Comparison of ENCODE assay signal across 9 mouse cellular contexts in the genomic region with DNA sequence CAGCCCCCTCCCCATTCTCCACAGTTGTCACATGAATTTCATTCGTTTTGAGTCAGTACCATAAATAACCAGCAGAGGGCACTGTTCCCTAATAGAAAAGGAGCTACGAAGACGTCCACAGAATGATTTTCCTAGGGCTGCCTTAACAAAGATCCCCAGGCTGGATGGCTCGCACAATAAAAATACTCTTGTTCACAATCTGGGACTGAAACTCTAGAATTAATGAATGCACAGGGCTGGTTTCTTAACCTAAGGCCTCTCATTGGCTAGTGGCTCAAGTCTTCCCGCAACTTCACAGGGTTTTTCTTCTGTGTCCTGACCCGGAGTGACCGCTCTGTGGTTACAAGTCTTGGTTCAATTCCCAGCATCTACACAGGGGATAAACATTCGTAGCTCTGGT. TPM values are rescaled to one million over a fixed set of nuclear protein-coding genes. Genes with fewer than 3 reads are reported as not detected.
DNase-seq lines count a peak whose midpoint lies in the region; ATAC-seq lines count a peak whose summit lies in the region.
"Had no signal": no experiment of that assay in that cellular context is flagged by ENCODE, and none has a peak within 500 bp of the region (broad histone marks: within the 10 kb centered on the region; RNA-seq: fewer than 3 reads in every experiment).

No protein-coding gene starts in this region.

- no peaks in the 10 kb centered on the region for H3K9me3 ChIP-seq in heart, embryonic 11.5 days (replicated peaks; ENCODE audit: control insufficient read depth, low read length)
- H3K9me3 ChIP-seq in forebrain, embryonic 14.5 days (replicated peaks; ENCODE audit: control insufficient read depth, low read length), result no peaks in the 10 kb centered on the region
- no peaks in the 10 kb centered on the region for H3K9me3 ChIP-seq in midbrain, embryonic 16.5 days (replicated peaks; ENCODE audit: control insufficient read depth, low read length, poor library complexity, severe bottlenecking)

- peaks cover 13% of the 10 kb centered on the region; the same call in 1 of the 2 replicates for H3K4me1 ChIP-seq in heart, embryonic 11.5 days (ENCODE audit: control insufficient read depth, insufficient read depth, low read length)
- no peaks in the 10 kb centered on the region for H3K4me1 ChIP-seq in forebrain, embryonic 14.5 days (ENCODE audit: control insufficient read depth, insufficient read depth, low read length)
- H3K4me1 ChIP-seq in midbrain, embryonic 16.5 days (ENCODE audit: control insufficient read depth, insufficient read depth, low read length), result no peaks in the 10 kb centered on the region; the same call in 1 of the 2 replicates

- no peak overlapping the region for H3K4me3 ChIP-seq in heart, embryonic 11.5 days (ENCODE audit: low read depth, low read length)
- H3K4me3 ChIP-seq in forebrain, embryonic 14.5 days (ENCODE audit: low read depth, low read length), result no peak overlapping the region
- no peak overlapping the region for H3K4me3 ChIP-seq in midbrain, embryonic 16.5 days (ENCODE audit: low read depth, low read length)

- WGBS in heart, embryonic 11.5 days (ENCODE audit: insufficient replicate concordance), result 39% methylated on average over 8 of the region's 8 CpGs
- 36% methylated on average over 8 of the region's 8 CpGs for WGBS in forebrain, embryonic 14.5 days
- WGBS in midbrain, embryonic 16.5 days, result 36% methylated on average over 8 of the region's 8 CpGs

- peaks cover 5% of the 10 kb centered on the region for H3K27me3 ChIP-seq in heart, embryonic 11.5 days (ENCODE audit: control insufficient read depth, insufficient read depth, low read length)
- H3K27me3 ChIP-seq in forebrain, embryonic 14.5 days (replicated peaks; ENCODE audit: control insufficient read depth, insufficient read depth, low read length), result 0 out of 2 replicates have a peak, but pooled peaks cover 4% of the 10 kb centered on the region
- peaks cover 12% of the 10 kb centered on the region for H3K27me3 ChIP-seq in midbrain, embryonic 16.5 days (ENCODE audit: control insufficient read depth, insufficient read depth, low read depth, low read length)

- H3K27ac ChIP-seq in heart, embryonic 11.5 days (ENCODE audit: low read depth, low read length), result no peak overlapping the region
- no peak overlapping the region for H3K27ac ChIP-seq in forebrain, embryonic 14.5 days (ENCODE audit: low read depth, low read length)
- H3K27ac ChIP-seq in midbrain, embryonic 16.5 days (ENCODE audit: low read length), result peak overlapping the region; percentile 10; the same call in 1 of the 2 replicates

- peak; percentile 86 for DNase-seq in heart, adult 8-10 months (ENCODE audit: low spot score)
- DNase-seq in brain, embryonic 18.5 days (ENCODE audit: low read depth, low spot score), result peak; percentile 46
- peak; percentile 93 for DNase-seq in forebrain, embryonic 14.5 days (ENCODE audit: low spot score)
- DNase-seq in layer of hippocampus, postnatal 14 days (ENCODE audit: low spot score in 2 of 2), result peak; percentile 36 to 81

- no peak overlapping the region for H3K9ac ChIP-seq in heart, embryonic 11.5 days (ENCODE audit: low read depth, low read length)
- H3K9ac ChIP-seq in forebrain, embryonic 14.5 days (ENCODE audit: low read length), result no peak overlapping the region
- no peak overlapping the region for H3K9ac ChIP-seq in midbrain, embryonic 16.5 days (ENCODE audit: low read depth, low read length)

- no peak for ATAC-seq in heart, embryonic 11.5 days (replicated peaks; ENCODE audit: insufficient number of reproducible peaks, low FRiP score, low TSS enrichment)
- ATAC-seq in CD4-positive, CD25-positive, alpha-beta regulatory T cell, adult 4 months, result peak; percentile 88
- peak; percentile 81 for ATAC-seq in forebrain, embryonic 14.5 days
- no peak for ATAC-seq in midbrain, embryonic 16.5 days
- ATAC-seq in granulocyte monocyte progenitor cell, adult 5-6 weeks (replicated peaks; ENCODE audit: poor library complexity, severe bottlenecking), result no peak; the same call in 1 of the 2 replicates

- no peaks in the 10 kb centered on the region for H3K36me3 ChIP-seq in heart, embryonic 11.5 days (ENCODE audit: control insufficient read depth, insufficient read depth, low read length)
- no peaks in the 10 kb centered on the region for H3K36me3 ChIP-seq in forebrain, embryonic 14.5 days (ENCODE audit: control insufficient read depth, insufficient read depth, low read length)
- H3K36me3 ChIP-seq in midbrain, embryonic 16.5 days (ENCODE audit: control insufficient read depth, insufficient read depth, low read length), result no peaks in the 10 kb centered on the region

- no peak overlapping the region for H3K4me2 ChIP-seq in heart, embryonic 11.5 days
- no peak overlapping the region for H3K4me2 ChIP-seq in forebrain, embryonic 14.5 days (ENCODE audit: low read length)
- no peak overlapping the region for H3K4me2 ChIP-seq in midbrain, embryonic 16.5 days (ENCODE audit: low read length)

RNA-seq across cellular contexts. Expression of a gene that starts 14.0 kb away (rescaled TPM):
- total RNA-seq in heart, adult 8-10 months (2022), result 10 to 100 TPM; 27.6 to 35.3 (median 32.6) TPM
- 53.9 and 55.6 TPM in 2 replicates for polyA plus RNA-seq in heart, embryonic 11.5 days (2014; fragmentation: Nextera tagmentation; extraction: Ambion mirVana)
- polyA plus RNA-seq in CD4-positive, CD25-positive, alpha-beta regulatory T cell, adult 4 months (2017; shearing (Covaris generic)), result 10 to 100 TPM; 45.8 to 48.2 TPM
- polyA plus RNA-seq in forebrain, embryonic 14.5 days (2014; fragmentation: Nextera tagmentation; extraction: Ambion mirVana), result 44.6 and 46.9 TPM in 2 replicates
- 10 to 100 TPM; 21.0 to 22.8 TPM for total RNA-seq in layer of hippocampus, postnatal 14 days (2021)
- 35.4 and 38.7 TPM in 2 replicates for polyA plus RNA-seq in midbrain, embryonic 16.5 days (2015; fragmentation: Nextera tagmentation; extraction: Ambion mirVana)
- total RNA-seq in granulocyte monocyte progenitor cell, adult 5-6 weeks (2014; fragmentation: Nextera tagmentation), result 130 and 164 TPM in 2 replicates
- 115 and 139 TPM in 2 replicates for total RNA-seq in granulocyte monocyte progenitor cell, adult 5-6 weeks (2017)

RNA-seq across cellular contexts. Expression of a gene that starts 33.0 kb away (rescaled TPM):
- not detected for total RNA-seq in heart, adult 8-10 months (2022)
- not detected in 2 replicates for polyA plus RNA-seq in heart, embryonic 11.5 days (2014; fragmentation: Nextera tagmentation; extraction: Ambion mirVana)
- not detected for polyA plus RNA-seq in CD4-positive, CD25-positive, alpha-beta regulatory T cell, adult 4 months (2017; shearing (Covaris generic))
- polyA plus RNA-seq in forebrain, embryonic 14.5 days (2014; fragmentation: Nextera tagmentation; extraction: Ambion mirVana), result not detected in 2 replicates
- not detected for total RNA-seq in layer of hippocampus, postnatal 14 days (2021)
- not detected in 2 replicates for polyA plus RNA-seq in midbrain, embryonic 16.5 days (2015; fragmentation: Nextera tagmentation; extraction: Ambion mirVana)
- not detected in 2 replicates for total RNA-seq in granulocyte monocyte progenitor cell, adult 5-6 weeks (2014; fragmentation: Nextera tagmentation)
- total RNA-seq in granulocyte monocyte progenitor cell, adult 5-6 weeks (2017), result not detected in 2 replicates
- total RNA-seq: adrenal gland, postnatal 36 days had no signal

RNA-seq across cellular contexts. Expression of a gene that starts 47.4 kb away (rescaled TPM):
- total RNA-seq in heart, adult 8-10 months (2022), result 100 to 1,000 TPM; 116 to 131 (median 129) TPM
- 38.6 and 46.9 TPM in 2 replicates for polyA plus RNA-seq in heart, embryonic 11.5 days (2014; fragmentation: Nextera tagmentation; extraction: Ambion mirVana)
- polyA plus RNA-seq in CD4-positive, CD25-positive, alpha-beta regulatory T cell, adult 4 months (2017; shearing (Covaris generic)), result 100 to 1,000 TPM; 131 to 143 TPM
- polyA plus RNA-seq in forebrain, embryonic 14.5 days (2014; fragmentation: Nextera tagmentation; extraction: Ambion mirVana), result 7.7 and 10.5 TPM in 2 replicates
- total RNA-seq in layer of hippocampus, postnatal 14 days (2021), result 10 to 100 TPM in 1 of 2 experiments, 1 to 10 TPM in 1; 7.1 to 10.3 TPM
- polyA plus RNA-seq in midbrain, embryonic 16.5 days (2015; fragmentation: Nextera tagmentation; extraction: Ambion mirVana), result 10.4 and 11.1 TPM in 2 replicates
- total RNA-seq in granulocyte monocyte progenitor cell, adult 5-6 weeks (2014; fragmentation: Nextera tagmentation), result 36.6 and 48.8 TPM in 2 replicates
- total RNA-seq in granulocyte monocyte progenitor cell, adult 5-6 weeks (2017), result 41.3 and 45.8 TPM in 2 replicates

Comparison
In these comparisons a context has a peak if more than half of its experiments do, and no peak if none do; other contexts are left out.
1. ATAC-seq: peak in CD4-positive, CD25-positive, alpha-beta regulatory T cell, adult 4 months (single experiment) and forebrain, embryonic 14.5 days (single experiment); none in heart, embryonic 11.5 days (single experiment), midbrain, embryonic 16.5 days (single experiment) and granulocyte monocyte progenitor cell, adult 5-6 weeks (single experiment).
2. Peak in every context shown above with its lines, with median percentiles within 50 percentile points of each other: DNase-seq.